Mouse (Mus musculus) kidney, adult 2 months (tissue): ENCODE results near the gene Flvcr2.

Experiments used
- CTCF ChIP-seq: fragments of 200-500 bp; conservative IDR thresholded peaks from 2 replicates; pipeline ENCODE4 v1.5.1; 2011; ENCODE audit warnings: low read depth, mild to moderate bottlenecking, control low read depth, low read length, moderate library complexity, mixed read lengths; ENCODE audit not compliant: insufficient read depth, insufficient read length
- POLR2A ChIP-seq: fragments of 200-500 bp; IDR thresholded peaks from one replicate; pipeline ENCODE4 v1.6.1; 2011; ENCODE audit warnings: low read depth, low read length, control low read depth

- TF ChIP-seq POLR2A = no peak
- TF ChIP-seq CTCF = no peak
Observed at GRCm38 (mm10) chr12:85792158-85792557, 45.8 kb downstream of the Flvcr2 start.
